Mouse (Mus musculus) c-Kit-positive CD71-positive TER-119-negative erythroid progenitor cells, embryonic 14.5 days (primary cell): ENCODE results near the gene Ly6g6e.
A peak's percentile ranks its signal among the peaks of the same experiment; 100 is the strongest.
"Not testable (repeated sequence)": the region's sequence is repeated elsewhere in the genome, so short reads cannot be mapped to it uniquely, and the experiment has no call there.

Experiments used
- DNase-seq: peaks from one replicate; pipeline ENCODE4 v3.0.0-alpha.2; 2013; ENCODE audit warnings: low read depth

Gene Ly6g6e

DNA sequence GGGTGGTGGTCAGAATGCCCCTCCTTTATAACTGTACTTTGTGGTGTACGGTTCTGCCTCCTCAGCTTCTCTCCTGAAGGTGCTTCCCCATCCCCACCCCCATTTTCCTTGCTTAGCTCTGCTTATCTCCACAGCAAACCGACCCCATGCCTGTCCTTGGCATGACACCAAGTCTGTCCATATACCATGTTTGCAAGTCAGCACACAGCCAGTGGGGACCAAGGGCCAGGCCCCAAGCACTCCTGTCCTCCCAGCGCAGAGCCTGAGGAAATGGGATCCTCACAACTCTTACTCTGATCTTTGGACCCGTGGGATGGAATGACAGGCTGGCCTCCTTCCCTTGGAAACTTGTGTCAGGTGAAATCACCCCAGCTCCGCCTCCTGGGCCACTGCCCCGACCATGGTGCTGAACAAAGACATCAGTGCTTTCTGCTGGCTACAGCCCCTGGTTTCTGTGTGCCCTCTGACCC is 26.6 kb downstream of the Ly6g6e start:
- DNase-seq: no peak

DNA sequence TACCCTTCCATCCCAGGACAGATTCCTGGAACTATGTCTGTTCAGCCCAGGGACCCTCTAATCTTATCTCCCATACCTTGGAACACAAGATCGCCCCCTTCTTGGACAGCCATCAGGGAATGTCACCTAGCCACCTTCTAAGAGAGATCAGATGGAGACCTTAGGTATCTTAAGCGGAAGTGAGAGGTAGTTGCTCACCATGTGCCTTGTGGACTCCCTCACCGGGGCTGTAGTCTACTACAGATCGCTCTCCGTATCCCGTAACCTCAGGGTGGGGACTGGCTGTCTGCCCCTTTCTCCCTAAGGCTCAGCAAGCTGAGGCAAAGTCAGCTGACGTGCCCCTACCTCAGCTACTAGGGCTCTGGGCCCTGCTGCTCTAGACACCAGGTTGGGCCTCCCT is 27.4 kb downstream of the Ly6g6e start:
- DNase-seq: no peak

DNA sequence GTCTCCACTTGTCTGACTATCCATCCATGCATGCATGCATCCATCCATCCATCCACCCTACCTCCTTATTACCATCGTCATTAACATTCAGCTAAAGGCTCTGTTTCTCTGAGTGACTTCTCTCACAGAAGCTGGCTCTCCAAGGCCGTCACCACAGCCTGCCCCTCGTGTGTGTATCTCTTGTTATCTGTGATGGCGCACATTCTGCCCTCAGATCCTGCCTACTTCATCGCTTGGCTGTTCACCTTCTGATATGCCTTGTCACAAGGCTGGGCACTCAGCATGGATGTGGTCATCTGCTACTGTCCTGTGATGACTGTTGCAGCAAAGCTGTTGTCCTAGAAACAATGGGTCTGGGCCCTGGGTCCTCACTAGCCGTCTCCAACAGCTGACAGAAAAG is 28.1 kb downstream of the Ly6g6e start:
- peak; percentile 74 for DNase-seq

DNA sequence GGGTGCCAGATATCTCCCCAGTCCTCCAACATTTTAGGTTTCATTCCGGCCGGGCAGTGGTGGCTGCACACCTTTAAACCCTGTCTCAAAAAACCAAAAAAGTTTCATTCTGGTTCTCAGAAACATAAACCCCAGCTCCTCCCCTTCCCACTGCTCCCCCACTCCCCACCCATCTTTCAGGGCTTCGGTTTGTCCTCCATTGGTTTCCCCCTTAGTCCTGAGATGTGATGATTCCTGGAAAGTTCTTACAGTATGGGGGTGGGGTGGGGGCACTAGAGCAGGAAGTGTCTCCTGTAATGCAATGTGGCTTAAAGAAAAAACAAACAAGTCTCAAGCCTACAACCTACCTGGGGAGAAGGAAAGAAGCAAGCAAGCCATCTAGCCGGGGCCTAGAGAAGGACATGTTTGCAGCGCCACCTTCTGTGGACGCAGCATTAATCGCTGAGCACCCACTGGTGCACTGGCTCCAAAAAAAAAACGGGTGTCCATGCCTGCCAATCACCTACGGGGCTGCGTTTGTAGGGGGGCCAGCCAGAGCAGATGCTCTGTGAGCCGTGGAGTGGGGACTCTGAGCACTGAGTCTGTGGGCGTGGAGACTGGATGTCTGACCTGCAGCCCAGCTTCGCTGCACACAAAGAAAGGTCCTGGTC is 29.2 kb downstream of the Ly6g6e start:
- no peak for DNase-seq

DNA sequence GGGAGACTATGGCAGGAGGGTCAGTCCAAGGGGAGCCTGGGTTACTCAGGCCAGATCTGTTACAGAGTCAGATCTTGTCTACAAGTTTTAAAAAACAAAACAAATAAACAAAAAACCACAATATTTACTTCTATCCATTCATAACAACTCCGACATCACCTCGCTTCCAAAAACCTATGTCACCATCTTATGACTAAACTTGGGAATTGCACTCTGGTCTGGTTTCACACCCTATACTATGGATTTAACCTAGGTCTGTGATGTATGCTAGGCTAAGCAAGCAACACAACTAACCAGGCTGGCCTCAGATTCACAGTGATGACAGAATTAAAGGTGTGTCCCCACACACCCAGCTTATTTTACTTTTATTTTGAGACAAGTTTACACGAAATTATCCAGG is 29.8 kb downstream of the Ly6g6e start:
- DNase-seq: no peak

DNA sequence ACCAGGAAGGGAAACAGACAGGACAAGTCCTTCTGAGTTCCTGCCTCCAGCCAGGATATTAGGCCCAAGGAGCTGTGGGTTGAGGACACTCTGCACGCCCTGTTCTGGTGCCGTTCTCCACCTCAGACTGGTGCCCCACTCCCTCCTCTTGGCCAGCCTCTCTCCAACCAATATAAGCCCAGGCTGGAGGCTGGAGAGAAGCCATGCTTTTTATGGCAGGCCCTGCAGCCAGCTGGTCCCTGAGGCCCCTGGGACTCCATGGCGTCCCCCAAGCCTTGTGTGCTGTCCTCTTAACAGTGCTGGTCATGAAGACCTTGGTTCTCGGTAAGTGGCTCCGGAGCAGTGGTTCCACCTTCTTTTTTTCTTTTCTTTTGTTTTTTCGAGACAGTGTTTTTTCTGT is 31.4 kb downstream of the Ly6g6e start, which contains the start of gene Ly6g5c:
Gene Ly6g5c, plus strand, starts transcription at position 183 of the 400 bp plus-strand sequence.
- DNase-seq: no peak

DNA sequence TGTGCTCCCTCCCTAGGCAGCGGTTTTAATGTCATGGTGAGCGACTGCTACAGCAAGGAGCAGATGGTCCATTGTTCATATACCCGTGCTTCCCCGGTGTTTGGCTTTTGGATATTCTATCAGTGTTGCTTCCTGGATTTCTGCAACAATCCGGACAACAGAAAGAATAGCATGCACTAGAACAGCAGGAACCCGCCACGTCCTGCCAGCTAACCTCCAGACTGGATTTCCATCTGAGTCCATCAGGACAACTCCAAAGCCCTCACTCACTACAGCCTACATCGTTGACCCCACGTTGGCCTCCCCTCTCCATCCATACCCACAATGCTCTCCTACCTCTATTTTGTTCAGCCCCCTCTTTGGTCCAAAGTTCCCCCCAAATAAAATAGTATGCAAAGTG is 35.1 kb downstream of the Ly6g6e start:
- DNase-seq: no peak

DNA sequence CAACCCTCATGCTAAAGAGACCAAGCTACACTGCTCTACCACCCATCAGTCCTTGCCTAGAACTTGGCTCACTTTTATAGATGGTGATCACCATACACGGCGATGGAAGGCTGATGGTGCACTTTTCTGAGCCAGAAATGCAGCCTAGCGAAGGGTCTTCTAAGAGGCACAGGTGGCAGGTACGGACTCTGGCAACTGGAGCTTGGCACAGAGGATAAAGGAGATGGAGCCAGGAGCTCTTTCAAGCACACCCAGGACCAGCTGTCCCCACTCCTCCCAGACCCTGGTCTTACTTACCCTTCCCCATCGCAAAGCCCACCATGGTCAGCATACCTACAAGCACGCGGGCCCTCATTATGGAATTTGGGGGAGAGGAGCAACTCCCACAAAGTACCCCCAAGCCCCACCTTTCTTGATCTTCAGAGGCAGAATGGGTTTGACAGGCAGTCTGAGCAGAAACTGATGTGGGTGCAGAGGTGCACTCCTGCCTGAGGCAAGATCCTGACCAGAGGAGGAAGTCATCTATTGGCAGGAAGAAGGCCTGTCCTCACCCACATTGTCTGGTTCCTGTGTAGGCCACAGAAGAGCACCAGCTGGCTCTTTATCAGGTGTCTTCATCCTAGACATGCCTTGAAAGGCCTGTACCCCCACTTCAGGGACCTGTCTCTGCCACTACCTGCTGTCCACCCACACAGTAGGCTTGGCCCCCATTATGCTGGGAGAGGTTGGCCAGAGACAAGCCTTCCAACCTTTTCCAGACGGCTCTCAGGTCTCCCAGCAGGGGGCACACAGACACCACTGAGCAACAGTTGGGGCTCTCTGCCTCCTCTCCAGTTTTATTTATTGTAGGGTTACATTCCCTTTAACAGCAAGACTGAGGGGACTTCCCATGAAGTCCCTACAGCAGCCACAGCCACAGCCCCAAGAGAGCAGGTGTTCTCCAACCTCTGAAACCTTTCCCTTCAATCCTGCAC is 38.6 kb downstream of the Ly6g6e start, which contains the start of gene Ly6g5b:
Gene Ly6g5b, minus strand, starts transcription at position 383 of the 974 bp plus-strand sequence.
- DNase-seq: no peak

DNA sequence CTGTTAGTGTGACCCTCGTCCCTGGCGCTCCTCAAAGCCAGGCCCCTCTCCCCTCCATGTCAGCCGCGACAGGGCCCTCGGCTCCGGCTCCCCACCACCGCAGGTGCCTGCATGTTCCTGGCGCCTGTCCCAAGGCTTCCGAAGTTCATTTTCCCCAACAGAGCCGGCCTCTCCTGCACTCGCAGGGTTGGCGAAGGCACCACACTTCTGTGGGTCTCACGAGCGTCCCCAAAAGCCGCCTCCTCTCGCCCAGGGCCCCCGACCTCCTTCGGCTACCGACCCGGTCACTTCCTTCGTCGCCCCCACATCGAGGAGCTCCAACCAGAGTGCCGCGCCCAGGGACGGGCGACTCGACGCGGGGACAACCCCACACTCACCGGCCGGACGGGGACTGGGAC is 44.0 kb downstream of the Ly6g6e start:
- DNase-seq: no peak

DNA sequence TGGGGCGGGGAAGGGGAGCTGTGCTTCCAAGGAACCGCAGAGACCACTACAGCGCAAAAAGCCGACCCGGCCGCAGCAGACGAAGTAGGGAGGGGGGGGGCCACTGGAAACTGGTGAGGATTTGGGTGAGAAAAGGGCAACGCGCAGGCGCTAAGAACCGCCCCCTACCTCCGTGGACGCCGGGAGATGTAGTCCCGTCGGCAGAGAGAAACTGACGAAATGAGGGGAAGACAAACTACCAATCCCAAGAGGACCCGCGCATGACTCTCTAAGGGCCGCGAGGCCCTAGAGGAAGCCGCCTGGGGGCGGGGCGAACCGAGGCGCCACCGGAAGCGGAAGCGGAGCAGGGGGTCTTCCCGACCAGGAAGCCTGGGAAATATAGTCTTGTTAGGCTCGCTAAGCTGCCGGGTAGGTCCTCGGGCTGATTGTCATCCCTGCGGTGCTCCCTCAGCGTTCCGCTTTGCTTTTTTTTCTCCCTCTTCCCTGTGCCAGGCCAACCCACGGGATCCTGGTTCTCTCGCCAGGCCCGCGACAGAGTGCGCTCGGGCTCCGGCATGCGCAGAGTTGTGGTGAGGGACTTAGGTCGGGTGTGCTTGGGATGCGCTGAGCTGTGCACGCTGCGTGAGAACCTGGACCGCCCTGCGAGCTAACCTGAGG is 44.6 kb downstream of the Ly6g6e start, which contains the start of gene Gpank1:
Gene Gpank1, plus strand, starts transcription at position 313 of the 657 bp plus-strand sequence.
- DNase-seq: peak; percentile 97

DNA sequence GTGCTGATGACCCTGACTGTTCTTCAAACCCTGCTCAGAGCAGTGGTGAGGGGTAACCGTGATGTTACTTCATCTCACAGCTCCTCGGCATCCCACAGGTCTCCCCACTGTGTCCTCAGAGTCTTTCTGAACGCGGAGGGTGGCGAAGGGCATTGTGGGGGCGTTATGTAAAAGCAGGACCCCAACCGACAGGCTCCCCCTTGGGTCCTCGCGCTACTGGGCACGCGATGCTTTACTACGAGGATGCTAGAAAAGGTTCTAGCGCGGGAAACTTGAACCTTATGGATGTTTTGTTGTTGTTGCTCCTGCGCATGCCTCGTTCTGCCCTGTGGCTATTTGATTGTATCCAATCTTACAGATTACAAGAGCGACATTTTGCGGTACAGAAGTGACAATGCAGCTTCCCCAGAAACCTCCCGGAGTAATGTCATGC is 45.2 kb downstream of the Ly6g6e start, which contains the start of gene Csnk2b:
Gene Csnk2b, minus strand, starts transcription at position 183 of the 433 bp plus-strand sequence.
- peak; percentile 70 for DNase-seq

DNA sequence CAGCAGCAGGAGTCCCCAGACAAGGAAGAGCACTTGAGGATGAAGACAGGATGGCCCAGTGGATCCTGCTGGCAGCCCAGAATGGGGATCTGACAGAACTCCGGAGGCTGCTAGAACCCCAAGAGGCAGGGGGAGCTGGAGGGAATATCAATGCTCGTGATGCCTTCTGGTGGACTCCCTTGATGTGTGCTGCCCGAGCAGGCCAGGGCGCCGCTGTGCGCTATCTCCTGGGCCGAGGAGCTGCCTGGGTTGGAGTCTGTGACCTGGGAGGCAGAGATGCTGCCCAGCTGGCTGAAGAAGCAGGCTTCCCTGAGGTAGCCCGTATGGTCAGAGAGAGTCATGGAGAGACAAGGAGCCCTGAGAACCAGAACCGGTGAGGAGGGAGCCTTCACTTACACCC is 46.6 kb downstream of the Ly6g6e start:
- DNase-seq: not testable (repeated sequence)

DNA sequence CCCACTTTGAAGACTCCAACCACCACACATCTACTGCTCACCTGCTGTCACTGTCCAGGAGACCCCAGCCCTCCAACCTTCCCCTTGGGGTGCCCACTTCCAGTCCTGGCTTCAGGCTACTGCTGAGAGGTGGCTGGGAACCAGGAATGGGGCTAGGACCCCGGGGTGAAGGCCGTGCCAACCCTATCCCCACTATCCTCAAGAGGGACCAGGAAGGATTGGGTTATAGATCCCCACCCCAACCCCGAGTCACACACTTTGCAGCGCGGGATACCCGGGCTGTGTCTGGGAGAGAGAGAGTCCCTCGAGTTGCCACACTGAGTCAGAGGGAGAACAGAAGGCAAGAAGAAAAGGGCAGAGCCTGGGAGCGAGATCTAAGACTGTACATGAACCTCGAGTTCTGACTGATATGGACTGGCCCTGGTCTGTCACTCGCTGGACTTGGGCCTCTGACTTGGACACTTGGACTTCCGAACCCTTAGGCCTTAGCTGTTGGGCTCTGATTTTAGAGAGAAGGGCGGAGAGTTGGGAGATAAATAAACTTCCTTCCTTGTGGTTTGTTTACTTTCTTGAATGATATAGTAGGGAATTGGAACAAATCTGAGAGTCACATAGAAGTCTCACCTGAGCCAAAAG is 47.7 kb downstream of the Ly6g6e start:
- DNase-seq: not testable (repeated sequence)

DNA sequence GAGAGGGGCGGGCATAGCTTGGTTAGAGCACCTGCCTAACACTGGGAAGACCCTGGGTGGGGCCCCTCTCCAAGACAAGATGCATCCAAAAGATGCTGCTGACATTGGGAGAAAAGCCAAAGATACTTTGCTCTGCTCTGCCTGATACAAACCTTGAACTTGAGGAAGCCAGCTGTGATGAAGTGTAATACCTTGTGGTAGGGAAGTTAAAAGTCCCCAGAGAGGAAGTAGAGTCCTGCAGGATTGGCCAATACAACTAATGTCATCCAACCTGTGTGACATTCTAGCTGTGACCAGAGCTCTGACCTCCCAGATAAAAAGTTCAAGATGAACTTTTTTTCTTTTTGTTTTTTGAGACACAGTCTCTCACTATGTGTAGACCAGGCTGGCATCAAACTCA is 48.4 kb downstream of the Ly6g6e start:
- DNase-seq: no peak

DNA sequence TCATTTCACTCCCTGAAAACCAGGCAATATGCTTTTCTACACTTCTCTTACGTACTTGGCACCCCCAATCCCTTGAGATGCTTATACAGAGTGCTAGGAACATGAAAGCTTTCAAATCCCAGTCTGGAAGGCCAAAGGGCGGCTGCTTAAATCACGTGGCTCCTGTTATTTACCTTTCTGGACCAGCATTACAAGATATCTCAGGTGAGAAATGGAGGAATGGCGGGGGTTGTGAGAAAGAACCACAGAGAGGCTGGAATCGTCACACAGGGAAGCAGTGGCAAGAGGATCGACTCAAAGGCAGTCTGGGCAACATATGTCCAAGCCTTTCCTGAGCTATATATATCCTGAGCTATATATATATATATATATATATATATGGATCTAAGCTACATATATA is 48.9 kb downstream of the Ly6g6e start:
- no peak for DNase-seq

DNA sequence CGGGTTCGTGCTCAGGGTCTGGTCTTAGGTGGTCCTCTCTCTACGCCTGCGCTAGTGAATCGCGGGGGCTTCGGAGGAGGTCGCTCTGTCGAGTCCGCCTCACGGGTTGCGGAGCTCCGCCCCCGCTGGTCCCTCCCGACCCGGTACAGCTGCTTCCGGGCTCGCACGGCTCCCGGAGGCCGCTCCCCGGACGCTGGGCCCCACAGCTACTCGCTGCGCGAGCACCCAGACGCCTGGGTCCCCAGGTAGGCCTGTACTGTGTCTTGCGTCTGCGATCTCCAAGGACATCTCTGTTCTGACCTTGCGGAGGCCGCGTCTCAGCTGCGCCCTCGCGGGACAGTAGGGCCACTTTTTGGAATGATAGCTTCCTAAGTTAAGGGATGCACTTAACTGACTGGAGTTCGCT is 49.5 kb downstream of the Ly6g6e start, which contains the start of gene D17H6S53E:
Gene D17H6S53E, plus strand, starts transcription at position 168 of the 406 bp plus-strand sequence.
- DNase-seq: no peak

DNA sequence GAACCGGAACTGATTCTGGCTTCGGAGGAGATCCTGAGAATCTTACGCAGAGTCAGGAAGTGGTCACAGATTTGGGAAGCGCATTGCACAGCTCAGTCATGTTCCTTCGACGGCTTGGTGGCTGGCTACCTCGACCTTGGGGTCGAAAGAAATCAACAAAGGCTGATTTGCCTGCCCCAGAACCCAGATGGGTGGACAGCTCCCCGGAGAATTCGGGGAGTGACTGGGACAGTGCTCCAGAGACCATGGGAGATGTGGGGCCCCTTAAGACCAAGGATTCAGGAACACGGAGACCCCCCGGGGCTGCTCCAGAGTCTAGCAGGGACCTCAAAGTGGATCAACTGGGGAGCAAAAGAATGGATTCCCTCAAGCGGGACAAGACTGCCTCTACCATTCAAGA is 50.3 kb downstream of the Ly6g6e start:
- no peak for DNase-seq
